Mouse (Mus musculus): ENCODE measurements around the gene Syngr3. TPM values are rescaled to one million over a fixed set of nuclear protein-coding genes. Genes with fewer than 3 reads are reported as not detected.

Syngr3 gene
- polyA plus RNA-seq, 1 experiment from 2014 or later: 6.0 TPM

- no peak for TF ChIP-seq CTCF (IDR thresholded peaks at IDR 0.05; ENCODE audit: low read depth)
- Histone ChIP-seq H3K4me3 (ENCODE audit: low read depth, low read length) (peak overlapping the region; percentile 71; the same call in 1 of the 2 replicates), H3K36me3 (ENCODE audit: control insufficient read depth, insufficient read depth) (no peaks in the 10 kb centered on the region; the same call in 1 of the 2 replicates), H3K9me3 (ENCODE audit: control insufficient read depth) (no peaks in the 10 kb centered on the region), H3K27me3 (replicated peaks; ENCODE audit: control insufficient read depth, insufficient read depth, low read length) (peaks cover 3% of the 10 kb centered on the region; the same call in 1 of the 2 replicates), H3K27ac (ENCODE audit: low read depth, low read length) (no peak overlapping the region), H3K4me1 (replicated peaks; ENCODE audit: control insufficient read depth, insufficient read depth, low read length) (0 out of 2 replicates have a peak, but pooled peaks cover 4% of the 10 kb centered on the region), H3K4me2 (replicated peaks; ENCODE audit: low read depth) (peak overlapping the region; percentile 97), H3K9ac (ENCODE audit: low read depth, low read length) (0 out of 2 replicates have a peak overlapping the region, but pooled peaks have one; percentile 72)
- no peak for ATAC-seq
- 76% methylated on average over 4 of the region's 4 CpGs for WGBS
Measured at GRCm38 (mm10) chr17:24650766-24651165, 39.0 kb downstream of the Syngr3 start.

GRCm38 (mm10) chr17:24650070-24650616 lies 39.6 kb downstream of the Syngr3 start, which contains the start of gene Slc9a3r2:
Gene Slc9a3r2 (minus strand): TSS chr17:24650327.
- peak within 1 kb of the TSS; percentile 71 for H3K4me3 ChIP-seq (ENCODE audit: low read depth, low read length)
- 0 out of 2 replicates have a peak, but pooled peaks cover 3% of the 10 kb centered on the region for H3K27me3 ChIP-seq (replicated peaks; ENCODE audit: control insufficient read depth, insufficient read depth, low read length)
- H3K27ac ChIP-seq (ENCODE audit: low read depth, low read length): peak within 1 kb of the TSS; percentile 54
- H3K4me1 ChIP-seq (replicated peaks; ENCODE audit: control insufficient read depth, insufficient read depth, low read length): 0 out of 2 replicates have a peak, but pooled peaks cover 4% of the 10 kb centered on the region
- no peaks in the 10 kb centered on the region; the same call in 1 of the 2 replicates for H3K36me3 ChIP-seq (ENCODE audit: control insufficient read depth, insufficient read depth)
- peak within 1 kb of the TSS; percentile 72 for H3K9ac ChIP-seq (ENCODE audit: low read depth, low read length)
- WGBS: 1% methylated on average over 21 of the region's 41 CpGs
- H3K9me3 ChIP-seq (ENCODE audit: control insufficient read depth): no peaks in the 10 kb centered on the region
- H3K4me2 ChIP-seq (replicated peaks; ENCODE audit: low read depth): peak within 1 kb of the TSS; percentile 97
- peak; percentile 32; the same call in 1 of the 2 replicates for ATAC-seq
- no peak for TF ChIP-seq CTCF (IDR thresholded peaks at IDR 0.05; ENCODE audit: low read depth)

GRCm38 (mm10) chr17:24649581-24650069 lies 40.1 kb downstream of the Syngr3 start:
- 0 out of 2 replicates have a peak, but pooled peaks cover 4% of the 10 kb centered on the region for H3K4me1 ChIP-seq (replicated peaks; ENCODE audit: control insufficient read depth, insufficient read depth, low read length)
- WGBS: 1% methylated on average over 32 of the region's 35 CpGs
- no peaks in the 10 kb centered on the region; the same call in 1 of the 2 replicates for H3K36me3 ChIP-seq (ENCODE audit: control insufficient read depth, insufficient read depth)
- ATAC-seq: 0 out of 2 replicates have a peak, but pooled peaks have one; percentile 17
- peak overlapping the region; percentile 54 for H3K27ac ChIP-seq (ENCODE audit: low read depth, low read length)
- H3K4me3 ChIP-seq (ENCODE audit: low read depth, low read length): peak overlapping the region; percentile 71
- peak overlapping the region; percentile 72 for H3K9ac ChIP-seq (ENCODE audit: low read depth, low read length)
- no peak for TF ChIP-seq CTCF (IDR thresholded peaks at IDR 0.05; ENCODE audit: low read depth)
- peak overlapping the region; percentile 97 for H3K4me2 ChIP-seq (replicated peaks; ENCODE audit: low read depth)
- H3K27me3 ChIP-seq (replicated peaks; ENCODE audit: control insufficient read depth, insufficient read depth, low read length): 0 out of 2 replicates have a peak, but pooled peaks cover 3% of the 10 kb centered on the region
- H3K9me3 ChIP-seq (ENCODE audit: control insufficient read depth): no peaks in the 10 kb centered on the region

- H3K27me3 ChIP-seq (replicated peaks; ENCODE audit: control insufficient read depth, insufficient read depth, low read length): 0 out of 2 replicates have a peak, but pooled peaks cover 3% of the 10 kb centered on the region
- no peak for ATAC-seq
- H3K9me3 ChIP-seq (ENCODE audit: control insufficient read depth): no peaks in the 10 kb centered on the region
- no peaks in the 10 kb centered on the region; the same call in 1 of the 2 replicates for H3K36me3 ChIP-seq (ENCODE audit: control insufficient read depth, insufficient read depth)
- H3K4me3 ChIP-seq (ENCODE audit: low read depth, low read length): peak overlapping the region; percentile 71
- 73% methylated on average over 10 of the region's 10 CpGs for WGBS
- H3K9ac ChIP-seq (ENCODE audit: low read depth, low read length): no peak overlapping the region
- H3K27ac ChIP-seq (ENCODE audit: low read depth, low read length): no peak overlapping the region
- peak overlapping the region; percentile 97 for H3K4me2 ChIP-seq (replicated peaks; ENCODE audit: low read depth)
- TF ChIP-seq CTCF (IDR thresholded peaks at IDR 0.05; ENCODE audit: low read depth): peak; percentile 38
- 0 out of 2 replicates have a peak, but pooled peaks cover 4% of the 10 kb centered on the region for H3K4me1 ChIP-seq (replicated peaks; ENCODE audit: control insufficient read depth, insufficient read depth, low read length)
Measured at GRCm38 (mm10) chr17:24648731-24649377, 40.9 kb downstream of the Syngr3 start.

GRCm38 (mm10) chr17:24647493-24647892 lies 42.3 kb downstream of the Syngr3 start:
- Histone ChIP-seq H3K4me3 (ENCODE audit: low read depth, low read length) (no peak overlapping the region), H3K27me3 (replicated peaks; ENCODE audit: control insufficient read depth, insufficient read depth, low read length) (0 out of 2 replicates have a peak, but pooled peaks cover 3% of the 10 kb centered on the region), H3K4me2 (replicated peaks; ENCODE audit: low read depth) (0 out of 2 replicates have a peak overlapping the region, but pooled peaks have one; percentile 9), H3K27ac (ENCODE audit: low read depth, low read length) (no peak overlapping the region; the same call in 1 of the 2 replicates), H3K9ac (ENCODE audit: low read depth, low read length) (no peak overlapping the region), H3K36me3 (ENCODE audit: control insufficient read depth, insufficient read depth) (no peaks in the 10 kb centered on the region; the same call in 1 of the 2 replicates), H3K4me1 (replicated peaks; ENCODE audit: control insufficient read depth, insufficient read depth, low read length) (0 out of 2 replicates have a peak, but pooled peaks cover 4% of the 10 kb centered on the region), H3K9me3 (ENCODE audit: control insufficient read depth) (no peaks in the 10 kb centered on the region)
- WGBS: 79% methylated on average over 11 of the region's 11 CpGs
- TF ChIP-seq CTCF (IDR thresholded peaks at IDR 0.05; ENCODE audit: low read depth): no peak
- ATAC-seq: no peak

- Histone ChIP-seq H3K4me1 (replicated peaks; ENCODE audit: control insufficient read depth, insufficient read depth, low read length) (0 out of 2 replicates have a peak, but pooled peaks cover 4% of the 10 kb centered on the region), H3K9me3 (ENCODE audit: control insufficient read depth) (no peaks in the 10 kb centered on the region), H3K27me3 (replicated peaks; ENCODE audit: control insufficient read depth, insufficient read depth, low read length) (0 out of 2 replicates have a peak, but pooled peaks cover 3% of the 10 kb centered on the region), H3K36me3 (ENCODE audit: control insufficient read depth, insufficient read depth) (peaks cover 6% of the 10 kb centered on the region; the same call in 1 of the 2 replicates), H3K9ac (ENCODE audit: low read depth, low read length) (no peak overlapping the region), H3K4me2 (replicated peaks; ENCODE audit: low read depth) (no peak overlapping the region), H3K27ac (ENCODE audit: low read depth, low read length) (no peak overlapping the region), H3K4me3 (ENCODE audit: low read depth, low read length) (no peak overlapping the region)
- WGBS: 80% methylated on average over 4 of the region's 4 CpGs
- TF ChIP-seq CTCF (IDR thresholded peaks at IDR 0.05; ENCODE audit: low read depth): no peak
- ATAC-seq: no peak
Measured at GRCm38 (mm10) chr17:24646381-24646780, 43.4 kb downstream of the Syngr3 start.

Measured in intestine, postnatal 0 days (tissue).